Mouse (Mus musculus) forelimb bud, embryonic 11.5 days (tissue): ENCODE data around the gene Nudt9.

ENCODE experiments used
- DNase-seq: peaks from one replicate; pipeline ENCODE4 v3.0.0-alpha.2; 2012; ENCODE audit warnings: low read depth, low spot score

Nudt9 gene

DNA sequence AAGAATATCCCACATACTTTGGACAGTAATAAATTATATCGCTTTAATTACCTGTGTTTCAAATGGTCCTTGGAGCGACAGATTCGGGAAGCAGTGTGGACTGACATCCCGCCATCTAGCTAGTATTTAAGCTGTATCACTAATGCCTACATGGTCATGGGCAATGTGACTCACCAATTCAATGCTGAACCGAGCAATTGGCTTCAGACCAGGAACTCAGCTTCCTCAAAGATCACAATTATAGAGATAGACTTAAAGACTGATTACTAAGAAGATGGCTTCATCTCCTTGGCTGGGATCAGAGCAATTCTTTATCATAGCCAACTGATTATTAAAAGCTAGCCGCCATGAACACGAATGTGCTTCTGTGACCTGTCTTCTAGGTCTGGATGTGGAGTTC is 31.4 kb downstream of the Nudt9 start, which contains the start of gene Gm17660:
Gene Gm17660 (minus strand): TSS at position 101 of the 400 bp plus-strand sequence.
- no peak for DNase-seq

DNA sequence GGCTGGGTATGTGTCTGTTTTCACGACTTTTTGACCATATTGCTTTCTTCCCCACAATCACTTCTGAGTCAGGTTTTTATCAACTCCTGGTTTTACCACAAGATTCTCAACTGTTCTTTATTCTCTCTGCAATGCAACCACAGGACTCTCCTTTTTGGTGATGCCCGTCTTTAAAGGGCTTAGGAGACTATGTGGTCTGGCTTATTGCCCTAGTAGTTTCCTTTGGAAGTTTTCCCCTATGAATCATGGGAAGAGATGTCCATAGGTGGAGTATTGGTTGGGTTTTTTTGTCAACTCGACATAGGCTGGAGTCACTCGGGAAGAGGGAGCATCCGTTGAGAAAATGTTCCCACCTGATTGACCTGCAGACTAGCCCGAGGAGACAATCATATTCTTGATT is 34.6 kb downstream of the Nudt9 start:
- no peak for DNase-seq

DNA sequence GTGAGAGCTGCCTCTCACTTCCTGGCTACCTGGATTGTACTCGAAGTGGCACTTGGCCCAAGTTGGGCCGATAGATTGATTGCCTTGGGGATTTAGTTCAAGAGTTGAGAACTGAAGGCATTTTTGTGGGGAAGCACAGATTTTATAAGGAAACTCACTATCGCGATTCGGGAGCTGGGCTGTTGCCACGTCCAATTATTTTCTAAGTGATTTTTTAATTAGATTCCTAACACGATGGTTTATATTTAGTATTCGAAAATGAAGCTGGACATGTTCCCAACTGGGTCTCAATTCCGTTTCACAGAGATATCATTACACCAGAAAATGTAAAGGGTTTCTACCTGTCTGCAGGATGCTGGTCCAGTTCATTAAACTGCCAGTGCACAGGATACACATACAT is 39.3 kb downstream of the Nudt9 start:
- no peak for DNase-seq

DNA sequence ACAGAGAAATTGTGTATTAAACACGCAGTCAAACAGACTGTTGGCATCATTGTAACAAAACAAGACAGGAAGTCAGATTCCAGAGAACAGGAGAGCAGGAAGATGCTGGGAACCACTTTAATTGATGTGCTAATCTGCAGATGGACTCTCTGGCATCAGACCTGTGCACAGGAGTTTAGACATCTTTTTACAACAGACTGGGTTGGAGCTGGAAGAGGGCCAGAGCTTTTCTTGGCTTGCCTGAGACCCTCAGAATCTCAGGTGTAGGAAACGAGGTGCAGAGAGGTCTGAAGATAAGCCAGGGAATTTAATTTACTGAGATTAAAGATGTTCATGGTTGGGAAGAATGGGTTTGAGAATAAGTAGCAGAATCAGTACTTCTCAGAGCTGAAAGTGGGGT is 43.6 kb downstream of the Nudt9 start:
- DNase-seq: no peak

DNA sequence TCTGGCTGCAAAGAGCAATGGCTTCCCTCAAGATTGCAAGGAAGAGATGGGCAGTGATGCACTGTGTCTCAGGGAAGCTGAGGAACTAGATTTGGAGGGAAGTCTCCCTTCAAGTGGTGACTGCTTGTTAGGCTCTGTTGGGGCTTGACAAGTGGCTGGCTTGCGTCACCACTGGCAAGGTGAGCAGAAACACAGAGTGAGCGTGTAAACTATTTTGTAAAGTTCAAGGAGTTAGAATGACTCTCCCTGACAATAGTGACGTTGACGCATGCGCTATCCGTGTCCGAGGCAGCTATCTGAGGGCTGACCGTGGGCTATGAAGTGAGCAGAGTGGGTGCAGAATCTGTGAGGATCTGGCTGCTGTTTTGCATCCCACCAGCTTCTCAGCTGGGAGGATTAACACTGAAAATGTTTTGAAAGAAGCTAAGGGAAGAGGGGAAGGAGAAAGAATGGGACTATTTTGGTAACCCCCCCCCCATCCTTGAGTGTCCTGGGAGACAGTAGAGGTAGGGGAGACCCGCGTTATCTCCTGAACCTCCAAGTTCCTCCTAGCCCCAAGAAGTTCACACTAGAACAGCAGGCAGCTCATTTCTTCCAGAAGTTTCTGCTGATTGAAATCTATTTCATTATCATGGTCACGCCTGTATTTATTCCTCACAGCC is 49.4 kb downstream of the Nudt9 start:
- DNase-seq: no peak

DNA sequence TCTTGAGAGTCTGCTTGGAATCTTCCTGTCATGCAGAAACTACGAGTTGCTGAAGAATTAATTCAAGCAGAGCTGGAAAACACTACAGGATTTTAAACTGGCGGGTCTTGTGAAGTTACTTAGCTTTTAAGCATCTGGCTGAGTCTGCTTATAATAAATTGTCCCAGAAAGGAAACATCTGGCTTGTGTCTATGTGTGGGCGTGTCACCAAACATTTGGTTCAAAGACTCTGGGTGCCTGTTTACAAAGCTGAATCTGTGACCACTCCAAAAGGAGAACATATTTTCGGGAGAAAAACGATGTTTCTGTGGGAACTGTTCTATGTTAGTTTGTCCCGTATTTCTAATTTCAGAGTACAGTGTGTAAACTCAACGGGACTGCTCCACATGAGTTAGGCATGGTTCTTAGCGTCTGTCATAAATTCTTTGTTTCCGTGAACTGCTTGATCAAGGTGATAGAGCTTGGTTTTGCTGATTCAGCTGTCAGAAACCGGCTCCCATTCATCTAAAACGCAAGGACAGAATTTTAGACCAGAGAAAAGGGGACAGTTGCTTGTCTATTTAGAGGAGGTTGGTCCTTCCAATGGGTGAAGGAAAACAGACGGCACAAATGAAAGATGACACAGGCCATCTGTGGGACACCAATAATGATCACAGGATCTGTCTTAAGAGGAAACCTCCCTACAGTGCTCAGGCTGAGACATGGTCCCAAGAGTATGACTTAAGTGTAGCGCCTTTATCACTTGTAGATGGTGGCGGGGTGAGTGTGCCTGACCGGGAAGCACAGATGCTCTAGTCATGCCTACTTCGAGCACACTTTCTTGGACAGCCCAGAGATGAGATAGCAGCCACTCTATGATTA is 50.2 kb downstream of the Nudt9 start:
- peak; percentile 68 for DNase-seq

DNA sequence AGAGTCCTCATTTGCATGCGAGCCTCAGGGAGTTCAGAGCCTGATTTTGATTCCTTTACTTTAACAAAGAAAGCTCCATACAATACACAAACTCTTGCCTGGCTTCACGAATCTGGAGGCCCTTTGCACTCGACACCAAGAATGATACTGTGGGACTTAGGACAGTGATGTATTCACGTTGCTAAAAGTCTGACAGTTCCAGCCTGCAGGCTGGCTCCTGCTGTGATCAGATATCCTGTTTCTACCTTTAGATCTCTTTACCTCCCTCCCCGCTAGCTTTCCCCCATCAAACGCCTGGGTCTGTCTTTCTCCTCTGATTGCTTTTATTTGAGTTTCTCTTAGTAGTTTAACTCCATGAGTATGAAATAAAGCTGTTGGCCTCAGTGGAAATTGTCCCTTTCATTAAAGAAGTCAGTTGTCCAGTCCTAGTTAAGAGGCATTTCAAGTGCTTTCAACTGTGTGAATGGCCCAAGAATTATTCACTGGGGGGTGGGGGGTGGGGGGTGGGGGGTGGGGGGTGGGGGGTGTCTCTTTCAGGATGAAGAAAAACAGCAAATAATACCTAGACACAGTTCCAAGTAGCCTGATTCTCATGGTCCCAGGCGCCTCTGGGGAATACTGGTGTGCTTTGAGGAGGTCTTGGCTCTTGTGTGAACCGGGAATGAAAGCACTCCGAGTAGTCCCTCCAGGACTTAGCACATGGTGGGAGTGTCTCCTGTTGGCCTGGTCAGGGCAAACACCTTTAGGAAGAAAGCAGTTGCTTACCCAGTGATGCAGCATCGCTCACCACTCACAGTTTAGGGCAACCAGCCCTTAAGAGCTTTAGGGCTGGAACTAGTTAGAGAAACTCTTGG is 55.8 kb downstream of the Nudt9 start:
- no peak for DNase-seq

DNA sequence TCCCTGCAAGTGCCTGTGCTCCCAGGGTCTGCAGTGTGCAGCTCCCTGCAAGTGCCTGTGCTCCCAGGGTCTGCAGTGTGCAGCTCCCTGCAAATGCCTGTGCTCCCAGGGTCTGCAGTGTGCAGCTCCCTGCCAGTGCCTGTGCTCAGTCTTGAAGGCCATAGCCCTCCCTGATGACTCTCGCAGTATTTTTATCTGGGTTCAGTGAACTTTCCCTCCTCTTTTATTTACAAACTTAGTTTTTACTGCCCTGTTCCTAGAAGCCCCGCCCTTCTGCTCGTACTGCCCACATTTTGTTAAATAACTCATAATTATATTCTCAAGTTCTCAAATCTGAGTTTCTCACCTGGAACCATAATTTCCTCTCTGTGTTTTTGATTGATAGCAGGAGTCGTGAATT is 57.1 kb downstream of the Nudt9 start:
- DNase-seq: no peak

DNA sequence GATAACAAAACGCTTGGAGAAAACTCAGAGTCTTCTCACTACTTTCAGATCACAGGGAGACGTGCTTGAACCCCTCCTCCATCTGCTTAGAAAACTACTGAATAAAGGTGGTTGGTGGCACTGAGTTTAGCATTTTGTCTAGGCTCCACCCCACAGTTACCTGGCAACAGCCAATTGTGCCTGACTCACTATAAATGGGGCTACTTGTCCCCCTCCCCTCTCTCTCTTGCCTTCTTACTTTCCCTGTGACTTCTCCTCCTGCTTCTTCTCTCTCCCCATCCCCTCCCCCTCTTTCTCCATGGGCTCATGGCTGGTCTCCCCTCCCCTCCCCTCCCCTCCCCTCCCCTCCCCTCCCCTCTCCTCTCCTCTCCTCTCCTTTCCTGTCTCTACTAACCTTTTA is 58.0 kb downstream of the Nudt9 start:
- DNase-seq: no peak

DNA sequence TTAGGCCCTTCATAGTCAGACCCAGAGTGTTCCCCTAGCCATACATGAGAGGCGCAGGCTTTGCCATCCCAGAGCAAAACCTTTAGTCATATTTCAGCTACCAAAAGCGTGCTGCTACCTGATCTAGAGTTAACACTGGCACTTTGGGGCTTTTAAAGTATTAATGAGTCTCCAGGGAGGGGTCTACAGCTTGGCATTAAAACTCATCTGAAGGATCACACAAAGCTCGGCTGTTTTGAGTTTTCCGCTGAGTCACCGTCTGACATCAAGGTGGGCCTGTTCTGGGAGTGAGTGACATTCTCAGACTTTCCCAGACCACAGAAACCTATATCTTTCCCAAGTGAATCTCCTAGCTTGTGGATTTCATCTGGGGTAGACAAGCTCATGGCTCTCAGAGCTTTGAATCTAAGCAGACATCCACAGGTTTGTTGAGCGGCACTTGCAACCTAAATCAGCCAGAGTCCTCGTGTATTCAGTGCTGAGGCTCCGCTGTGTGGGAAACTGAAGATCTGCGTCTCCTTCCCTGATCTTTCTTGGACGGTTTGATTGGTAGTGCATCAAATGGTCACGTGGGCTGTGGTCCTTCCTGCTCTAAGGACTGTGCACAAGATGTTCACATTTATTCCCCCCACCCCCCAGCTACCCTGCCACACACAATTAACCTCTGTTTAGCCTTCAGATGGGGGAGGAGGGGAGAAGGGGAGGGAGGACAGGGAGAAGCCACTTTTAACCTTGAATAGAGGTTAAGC is 62.2 kb downstream of the Nudt9 start:
- DNase-seq: peak; percentile 55

DNA sequence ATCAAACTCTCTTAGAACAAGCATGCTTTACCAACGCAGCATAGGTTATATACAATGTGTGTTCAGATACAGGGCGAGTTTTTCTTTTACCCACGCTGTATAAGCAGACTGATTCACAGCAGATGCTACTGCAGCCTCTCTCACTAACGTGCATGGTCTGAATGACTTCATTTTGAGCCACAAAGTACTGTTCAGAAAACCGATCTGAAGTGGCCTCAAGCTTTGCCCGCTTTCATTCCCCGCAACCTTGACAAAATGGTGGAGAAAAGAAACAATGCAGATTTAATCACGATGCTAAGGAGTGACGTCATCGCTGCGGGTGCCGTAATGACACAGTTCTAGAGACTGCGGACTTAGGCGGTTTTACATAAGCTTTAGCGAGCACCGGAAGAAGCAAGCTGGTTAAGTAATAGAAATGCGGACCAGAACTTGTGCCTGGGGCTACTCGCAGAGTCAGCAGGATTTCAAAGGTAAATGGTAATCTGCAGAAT is 62.8 kb downstream of the Nudt9 start:
- no peak for DNase-seq

DNA sequence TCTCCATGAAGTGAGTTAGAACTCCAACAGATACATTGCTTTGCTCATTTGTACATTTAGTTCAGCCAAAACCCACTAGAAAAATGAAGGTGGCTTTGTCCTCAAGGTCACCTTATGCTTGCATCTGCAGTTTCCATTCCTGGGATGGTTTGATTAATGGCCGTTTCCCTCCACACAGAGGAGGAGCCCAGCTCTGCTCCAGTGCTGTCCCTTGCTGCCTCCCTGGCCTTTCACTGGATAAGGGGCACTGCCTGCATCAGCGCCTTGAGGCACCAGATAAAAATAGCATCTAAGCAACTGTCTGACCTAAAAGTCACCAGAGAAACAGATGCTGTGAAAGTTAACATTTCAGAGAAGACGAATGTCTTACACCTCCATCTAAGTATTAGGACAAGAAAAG is 63.4 kb downstream of the Nudt9 start:
- no peak for DNase-seq

DNA sequence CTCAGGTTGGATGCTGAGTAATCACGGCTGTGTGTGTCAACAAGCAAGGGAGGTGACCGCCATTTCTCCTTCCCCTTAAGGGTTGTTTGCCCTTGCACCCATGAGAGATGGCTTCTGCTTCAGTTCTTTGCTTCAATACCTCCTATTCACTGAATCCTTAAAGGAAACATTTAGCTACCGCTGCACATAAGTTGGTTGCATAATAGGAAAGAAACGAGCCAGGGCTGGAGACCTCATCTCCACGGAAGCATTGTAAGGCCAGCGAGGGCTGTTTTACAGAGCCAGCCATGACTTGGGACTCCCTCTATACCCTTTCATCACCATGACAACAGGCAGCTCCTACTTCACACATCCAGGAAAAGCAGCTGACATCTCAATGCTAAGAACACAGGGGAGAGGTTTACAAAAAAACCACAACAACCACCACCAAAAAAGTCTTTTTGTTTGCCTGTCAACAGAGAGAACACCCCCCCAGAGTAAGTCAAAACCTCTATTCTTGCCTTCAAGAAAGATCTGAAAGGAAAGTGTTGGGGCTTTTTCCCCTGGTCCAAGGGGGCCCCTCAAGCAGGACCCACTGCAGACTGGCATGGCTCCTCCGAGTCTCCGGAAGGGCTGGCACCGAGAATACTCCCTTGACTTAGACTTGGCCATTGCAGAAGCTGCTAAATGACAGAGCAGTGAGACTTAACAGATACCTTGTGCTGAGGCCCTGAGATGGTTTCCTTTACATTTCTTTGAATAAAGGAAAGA is 64.2 kb downstream of the Nudt9 start:
- DNase-seq: no peak

DNA sequence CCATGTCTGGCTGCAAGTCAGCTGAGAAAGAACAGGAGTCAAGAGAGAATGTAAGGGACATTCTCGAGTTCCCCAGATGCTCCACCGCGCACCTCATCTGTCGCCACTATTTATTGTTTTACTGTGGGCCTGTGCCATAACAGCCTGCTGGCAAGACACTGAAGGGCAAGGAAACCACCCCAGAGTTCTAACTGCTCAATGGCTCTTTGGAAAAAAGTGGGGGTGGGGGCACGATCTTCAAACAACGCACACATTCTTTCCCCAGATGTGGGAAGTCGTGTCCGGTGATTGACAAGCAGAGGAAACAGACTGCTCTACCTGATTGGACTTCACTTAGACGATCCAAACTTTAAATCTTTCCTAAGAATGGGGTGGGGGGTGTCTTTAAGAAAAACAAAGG is 65.9 kb downstream of the Nudt9 start:
- DNase-seq: no peak

DNA sequence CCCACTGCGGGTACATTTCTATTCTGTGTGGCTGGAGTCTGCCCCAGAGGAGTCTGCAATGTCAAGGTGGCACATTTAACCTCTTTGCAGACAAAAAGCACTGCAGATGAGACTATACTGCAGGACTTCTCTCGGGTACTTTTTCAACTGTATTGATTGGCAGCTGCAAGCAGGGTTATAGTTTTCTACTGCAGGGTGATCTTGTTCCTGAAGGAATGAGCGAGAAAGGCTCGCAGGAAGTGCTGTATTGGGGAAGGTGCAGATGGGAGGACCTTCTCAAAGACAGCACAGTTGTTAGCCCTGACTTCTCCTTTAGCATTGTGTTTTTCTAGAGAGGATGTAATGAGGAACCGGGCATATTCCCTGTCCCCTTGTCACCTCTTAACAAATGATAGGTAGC is 66.4 kb downstream of the Nudt9 start:
- DNase-seq: no peak

DNA sequence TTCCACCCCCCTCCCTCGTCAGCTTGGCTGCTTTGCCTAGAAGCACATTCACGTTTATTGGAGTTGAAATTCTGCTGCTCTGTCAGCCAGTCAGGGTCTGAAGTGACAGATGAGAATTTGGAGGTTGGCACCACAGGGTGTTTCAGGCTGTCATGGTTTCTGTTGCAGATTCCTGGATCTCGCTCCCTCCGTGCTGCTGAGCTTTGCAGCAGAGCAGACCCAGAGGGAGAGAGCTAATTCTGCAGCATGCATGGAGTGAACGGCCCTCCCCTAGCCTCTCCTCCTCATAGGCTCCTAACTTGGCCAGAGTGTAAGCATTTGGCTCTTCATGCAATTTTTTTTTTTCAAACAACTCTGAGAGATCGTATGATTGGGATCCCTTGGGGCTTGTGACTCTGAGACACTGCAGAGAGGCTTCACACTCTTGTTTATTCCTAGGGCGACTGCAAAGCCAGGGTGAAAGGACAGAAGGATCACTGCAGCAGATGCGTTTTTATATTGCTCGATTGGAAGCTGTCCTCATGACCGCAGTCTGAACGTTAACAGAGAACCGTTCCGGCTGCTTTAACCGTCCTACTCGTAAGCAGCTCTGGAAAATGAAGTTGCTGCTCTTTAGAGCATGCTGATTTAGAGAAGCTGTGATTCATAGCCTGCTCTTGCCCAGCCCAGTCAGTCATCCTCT is 67.5 kb downstream of the Nudt9 start, which contains the start of gene Sparcl1:
Gene Sparcl1 (minus strand): TSS at position 243 of the 682 bp plus-strand sequence.
- no peak for DNase-seq
